Mouse (Mus musculus) testis, adult 2 months (tissue): ENCODE results near the gene Prdx2.

Experiments used
- CTCF ChIP-seq: fragments of 200-500 bp; IDR thresholded peaks from 2 replicates; pipeline ENCODE4 v1.5.1; 2012; ENCODE audit warnings: low read depth, mild to moderate bottlenecking, inconsistent platforms, low read length, moderate library complexity; ENCODE audit not compliant: control insufficient read depth, insufficient read depth, insufficient replicate concordance
- POLR2A ChIP-seq: fragments of 200-500 bp; IDR thresholded peaks from 2 replicates; pipeline ENCODE4 v1.6.1; 2012; ENCODE audit warnings: low read depth, mild to moderate bottlenecking, inconsistent platforms, low read length, moderate library complexity; ENCODE audit not compliant: control insufficient read depth

- no peak for TF ChIP-seq POLR2A
- TF ChIP-seq CTCF = no peak
Measured at GRCm38 (mm10) chr8:84952612-84953255, 16.7 kb upstream of the Prdx2 start.
